Mouse (Mus musculus): ENCODE data around the gene Knstrn.

- TF ChIP-seq CTCF (IDR thresholded peaks at IDR 0.05; ENCODE audit: low read depth) (no peak), EP300 (optimal IDR thresholded peaks at IDR 0.05) (no peak)
Measured at GRCm38 (mm10) chr2:118813981-118814836, at the start of gene Knstrn.

Measured in stomach, postnatal 0 days (tissue).